Mouse (Mus musculus): ENCODE measurements around the gene Mrpl43. TPM values are rescaled to one million over a fixed set of nuclear protein-coding genes. Genes with fewer than 3 reads are reported as not detected.

The Mrpl43 gene
- polyA plus RNA-seq (2015; fragmentation: Nextera tagmentation; extraction: Ambion mirVana), result 46.0 and 48.3 TPM in 2 replicates

DNA sequence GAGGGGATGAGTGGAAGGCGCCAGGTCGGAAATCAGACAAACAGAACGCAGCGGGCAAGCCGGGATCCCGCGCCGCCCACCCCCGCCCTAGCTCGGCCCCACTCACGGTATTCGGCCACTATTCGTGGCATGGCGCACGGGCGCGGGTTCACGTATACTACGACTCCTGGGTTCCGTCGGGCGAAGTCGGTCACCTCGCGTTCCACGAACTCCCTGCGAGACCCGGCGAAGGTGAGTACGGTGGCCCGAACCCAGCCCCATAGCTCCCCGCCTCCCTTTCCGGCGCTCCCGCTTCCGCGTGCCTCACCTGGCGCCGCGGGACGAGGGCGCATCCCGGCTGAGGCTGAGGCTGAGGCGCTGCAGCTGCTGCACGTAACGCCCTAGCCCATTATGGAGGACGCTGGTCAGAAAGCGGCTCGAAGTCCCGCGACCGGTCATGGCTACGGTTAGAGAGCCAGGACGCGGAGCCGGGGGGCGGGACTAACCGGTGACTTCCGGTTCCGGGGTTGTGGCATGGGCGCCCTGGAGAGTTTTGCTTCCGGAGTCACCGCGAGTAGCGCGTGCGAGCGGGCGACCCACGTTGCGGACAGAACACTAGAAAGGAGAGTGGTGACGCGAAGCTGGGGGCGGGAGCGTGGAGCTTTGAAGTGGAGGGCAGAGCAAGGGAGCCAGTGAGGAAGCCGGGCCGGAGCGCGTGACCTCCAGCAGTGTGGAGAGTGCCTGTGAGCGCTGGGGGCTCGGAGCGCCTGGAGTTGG lies at the start of gene Mrpl43:
TSS of gene Mrpl43 (minus strand) at position 486 of the 756 bp plus-strand sequence.

DNA sequence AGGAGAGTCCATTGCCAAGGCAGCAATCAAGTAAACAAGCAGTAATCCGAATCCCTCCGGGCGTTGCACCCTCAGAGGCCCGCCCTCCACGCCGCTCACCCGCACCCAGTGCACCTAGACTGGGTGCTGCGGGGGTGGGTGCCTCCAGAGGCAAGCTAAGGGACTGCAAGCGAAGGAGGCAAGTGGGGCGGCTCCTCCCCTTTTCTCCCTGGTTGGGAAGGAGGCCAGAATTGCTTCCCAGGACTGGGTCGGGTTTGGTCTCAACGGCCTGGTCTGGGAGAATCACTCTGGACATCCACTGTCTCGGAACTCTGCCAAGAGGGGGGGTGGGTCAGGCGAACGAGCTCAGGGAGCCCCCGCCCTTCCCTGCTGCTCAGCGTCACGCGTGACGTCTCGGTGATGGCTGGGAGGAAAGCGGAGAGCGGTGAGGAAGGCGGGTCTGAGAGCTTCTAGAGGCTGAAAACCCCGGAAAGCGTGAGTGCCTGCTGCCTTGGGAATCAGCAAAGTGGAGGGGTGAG lies 41.2 kb upstream of the Mrpl43 start, which contains the start of gene Sfxn3:
TSS of gene Sfxn3 (plus strand) at position 87 of the 518 bp plus-strand sequence.

DNA sequence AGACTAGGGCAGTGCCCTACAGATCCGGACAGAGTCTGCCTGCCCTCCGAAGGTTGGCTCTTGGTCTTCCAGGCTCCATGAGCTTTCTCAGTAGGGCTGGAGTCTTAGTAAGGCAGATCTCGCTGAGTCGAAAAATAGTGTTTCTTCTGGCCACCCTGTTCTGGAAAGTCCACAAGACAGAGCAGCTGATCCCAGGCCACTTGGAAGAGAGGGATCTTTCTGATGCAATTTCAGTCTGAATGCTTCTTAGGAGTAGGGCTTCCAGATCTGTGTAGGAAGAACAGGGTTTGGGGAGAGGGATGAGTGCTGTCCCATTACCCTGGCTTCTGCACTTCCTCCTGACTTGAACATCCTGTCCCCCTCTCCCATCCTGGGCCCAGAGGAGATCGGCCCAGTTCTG lies 39.4 kb upstream of the Mrpl43 start, which contains the start of gene Pdzd7:
TSS of gene Pdzd7 (minus strand) at position 67 of the 400 bp plus-strand sequence.

DNA sequence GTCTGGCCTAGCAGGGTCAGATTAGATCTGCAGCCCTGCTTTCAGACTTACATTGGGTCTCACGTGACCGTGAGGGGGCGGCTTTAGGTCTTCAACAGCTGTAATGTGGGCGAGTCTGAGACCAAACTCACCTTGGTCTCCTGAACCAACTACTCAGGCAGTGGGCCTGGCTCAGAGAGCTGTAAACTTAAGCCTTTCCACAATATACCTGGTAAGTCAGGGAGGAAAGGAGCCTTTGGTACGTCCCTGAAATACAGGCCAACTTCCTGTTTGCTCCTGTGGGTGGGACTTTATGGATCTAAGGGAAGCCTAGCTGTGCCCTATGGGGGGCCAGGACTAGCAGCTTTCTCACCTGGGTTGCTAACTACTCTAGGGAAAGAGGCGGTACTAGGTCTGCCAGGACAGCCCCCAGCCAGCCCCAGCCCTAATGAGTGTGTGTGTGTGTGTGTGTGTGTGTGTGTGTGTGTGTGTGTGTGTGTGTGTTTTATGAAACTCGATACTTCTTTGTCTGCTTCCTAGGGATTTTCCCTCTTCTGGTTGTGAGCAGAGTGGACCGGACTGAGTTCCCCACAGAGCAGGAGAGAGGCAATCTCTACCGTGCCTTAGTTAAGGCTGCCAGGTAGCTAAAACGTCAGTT lies 8.2 kb upstream of the Mrpl43 start, which contains the start of gene Lzts2:
TSS of gene Lzts2 (plus strand) at position 80 of the 637 bp plus-strand sequence.

GRCm38 (mm10) chr19:45005444-45005843 lies 798 bp downstream of the Mrpl43 start, which contains the start of gene Twnk:
TSS of gene Twnk (plus strand) at chr19:45005663.

DNA sequence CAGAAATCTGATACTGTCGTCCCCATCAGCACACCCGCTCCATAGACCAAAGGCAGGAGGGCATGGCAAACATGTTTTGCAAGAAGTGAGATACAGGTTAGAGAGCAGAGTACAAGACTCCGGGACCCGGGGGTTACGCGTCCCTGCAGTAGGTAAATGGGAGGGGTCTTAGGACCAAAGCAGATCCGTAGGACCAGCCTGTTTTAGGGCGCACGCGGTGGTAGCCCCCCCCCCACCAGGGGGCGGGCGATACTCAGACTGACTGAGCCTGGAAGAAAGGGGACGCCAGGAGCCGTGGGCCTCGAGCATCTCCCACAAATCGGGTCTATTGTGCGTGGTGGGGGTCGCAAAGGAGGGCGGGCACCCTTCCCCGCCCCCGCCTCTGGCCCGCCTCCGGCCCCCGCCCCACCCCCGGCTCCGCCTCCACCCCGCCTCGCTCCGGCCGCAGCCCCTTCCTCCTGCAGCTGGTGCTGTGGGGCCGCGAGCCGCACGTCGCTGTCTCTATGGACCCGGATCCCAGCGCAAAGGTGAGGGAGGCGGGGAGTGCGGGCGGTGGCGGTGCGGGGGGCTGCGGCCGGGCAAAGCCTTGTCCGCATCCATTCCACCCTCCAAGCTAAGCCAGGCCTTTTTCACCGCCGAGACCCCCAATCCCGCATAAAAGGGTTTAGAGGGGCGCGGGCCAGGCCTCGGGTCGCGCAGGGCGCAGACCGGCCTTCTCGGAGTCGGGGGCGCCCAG lies 17.2 kb downstream of the Mrpl43 start, which contains the start of gene Sema4g:
TSS of gene Sema4g (plus strand) at position 271 of the 736 bp plus-strand sequence.

Other genes with a start within 250 kb of the Mrpl43 start
- gene Slf2, start 75.3 kb downstream of the Mrpl43 start, polyA plus RNA-seq (2015; fragmentation: Nextera tagmentation; extraction: Ambion mirVana), result 16.0 and 16.9 TPM in 2 replicates
- gene Sema4g, start 17.3 kb downstream of the Mrpl43 start, polyA plus RNA-seq (2015; fragmentation: Nextera tagmentation; extraction: Ambion mirVana), result 0.38 and 0.41 TPM in 2 replicates
- gene Twnk, start 779 bp downstream of the Mrpl43 start, polyA plus RNA-seq (2015; fragmentation: Nextera tagmentation; extraction: Ambion mirVana), result 10.4 and 10.5 TPM in 2 replicates
- gene Lzts2, start 8.0 kb upstream of the Mrpl43 start, polyA plus RNA-seq (2015; fragmentation: Nextera tagmentation; extraction: Ambion mirVana), result 12.8 and 15.1 TPM in 2 replicates
- 0.07 and 0.21 TPM in 2 replicates for gene Pdzd7, start 39.3 kb upstream of the Mrpl43 start, polyA plus RNA-seq (2015; fragmentation: Nextera tagmentation; extraction: Ambion mirVana)
- gene Sfxn3, start 41.1 kb upstream of the Mrpl43 start, polyA plus RNA-seq (2015; fragmentation: Nextera tagmentation; extraction: Ambion mirVana), result 9.9 and 11.5 TPM in 2 replicates
- 190 and 285 TPM in 2 replicates for gene Kazald1, start 68.8 kb upstream of the Mrpl43 start, polyA plus RNA-seq (2015; fragmentation: Nextera tagmentation; extraction: Ambion mirVana)
- gene Tlx1, start 144.2 kb upstream of the Mrpl43 start, polyA plus RNA-seq (2015; fragmentation: Nextera tagmentation; extraction: Ambion mirVana), result 17.7 and 27.7 TPM in 2 replicates
- not detected in 2 replicates for gene Lbx1, start 229.4 kb upstream of the Mrpl43 start, polyA plus RNA-seq (2015; fragmentation: Nextera tagmentation; extraction: Ambion mirVana)